Mouse (Mus musculus): Measurements from ENCODE around the gene Spata17. TPM values are rescaled to one million over a fixed set of nuclear protein-coding genes. Genes with fewer than 3 reads are reported as not detected.

Spata17 gene
- polyA plus RNA-seq, 1 experiment, result 144 TPM

- no peaks in the 10 kb centered on the region for H3K4me1 ChIP-seq (ENCODE audit: control insufficient read depth, insufficient read depth, low read length)
- TF ChIP-seq POLR2A (IDR thresholded peaks at IDR 0.05; ENCODE audit: control insufficient read depth, low read depth, low read length) (no peak), CTCF (IDR thresholded peaks at IDR 0.05; ENCODE audit: control insufficient read depth, insufficient read depth, insufficient replicate concordance, low read depth, low read length) (no peak)
- H3K27me3 ChIP-seq (ENCODE audit: control insufficient read depth, insufficient read depth, low read length), result no peaks in the 10 kb centered on the region
- no peak overlapping the region for H3K4me3 ChIP-seq (ENCODE audit: control insufficient read depth, low read depth, low read length)
- H3K27ac ChIP-seq (ENCODE audit: control insufficient read depth, insufficient read depth, low read depth, low read length), result no peak overlapping the region
- H3K36me3 ChIP-seq (ENCODE audit: control insufficient read depth, insufficient read depth, low read length), result no peaks in the 10 kb centered on the region
Observed at GRCm38 (mm10) chr1:187008236-187008635, 207.0 kb downstream of the Spata17 start.

GRCm38 (mm10) chr1:187006227-187006925 is 208.9 kb downstream of the Spata17 start:
- TF ChIP-seq CTCF (IDR thresholded peaks at IDR 0.05; ENCODE audit: control insufficient read depth, insufficient read depth, insufficient replicate concordance, low read depth, low read length) (no peak), POLR2A (IDR thresholded peaks at IDR 0.05; ENCODE audit: control insufficient read depth, low read depth, low read length) (no peak)
- Histone ChIP-seq H3K4me1 (ENCODE audit: control insufficient read depth, insufficient read depth, low read length) (no peaks in the 10 kb centered on the region), H3K27me3 (ENCODE audit: control insufficient read depth, insufficient read depth, low read length) (no peaks in the 10 kb centered on the region), H3K36me3 (ENCODE audit: control insufficient read depth, insufficient read depth, low read length) (no peaks in the 10 kb centered on the region), H3K4me3 (ENCODE audit: control insufficient read depth, low read depth, low read length) (no peak overlapping the region), H3K27ac (ENCODE audit: control insufficient read depth, insufficient read depth, low read depth, low read length) (no peak overlapping the region)

DNA sequence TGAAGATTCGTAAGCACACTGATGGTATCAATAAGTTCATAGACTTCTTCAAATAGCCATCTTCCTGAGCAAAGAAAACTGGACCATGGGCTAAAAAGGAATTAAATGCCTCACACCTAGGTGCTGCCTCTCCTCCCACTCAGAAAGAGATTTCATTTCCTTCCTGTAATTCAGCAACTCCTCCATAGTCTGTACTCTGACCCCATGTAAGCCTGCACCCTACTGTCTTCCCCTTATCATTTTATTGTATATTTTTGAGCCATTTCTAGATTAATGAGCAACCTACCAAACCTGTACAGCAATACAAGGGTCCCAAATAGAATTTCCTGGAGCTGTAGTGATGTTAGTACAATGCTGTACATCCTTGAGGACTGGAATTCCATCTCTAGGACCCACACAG is 211.0 kb downstream of the Spata17 start:
- H3K27ac ChIP-seq (ENCODE audit: control insufficient read depth, insufficient read depth, low read depth, low read length), result no peak overlapping the region

GRCm38 (mm10) chr1:187003441-187003861 is 211.8 kb downstream of the Spata17 start:
- Histone ChIP-seq H3K27me3 (ENCODE audit: control insufficient read depth, insufficient read depth, low read length) (no peaks in the 10 kb centered on the region), H3K4me3 (ENCODE audit: control insufficient read depth, low read depth, low read length) (no peak overlapping the region), H3K36me3 (ENCODE audit: control insufficient read depth, insufficient read depth, low read length) (no peaks in the 10 kb centered on the region), H3K4me1 (ENCODE audit: control insufficient read depth, insufficient read depth, low read length) (no peaks in the 10 kb centered on the region), H3K27ac (ENCODE audit: control insufficient read depth, insufficient read depth, low read depth, low read length) (no peak overlapping the region)
- TF ChIP-seq POLR2A (IDR thresholded peaks at IDR 0.05; ENCODE audit: control insufficient read depth, low read depth, low read length) (no peak), CTCF (IDR thresholded peaks at IDR 0.05; ENCODE audit: control insufficient read depth, insufficient read depth, insufficient replicate concordance, low read depth, low read length) (no peak)

More for the DNA sequence above, 211.0 kb downstream of the Spata17 start:
- TF ChIP-seq CTCF (IDR thresholded peaks at IDR 0.05; ENCODE audit: control insufficient read depth, insufficient read depth, insufficient replicate concordance, low read depth, low read length), result no peak
- TF ChIP-seq POLR2A (IDR thresholded peaks at IDR 0.05; ENCODE audit: control insufficient read depth, low read depth, low read length), result no peak
- Histone ChIP-seq H3K27me3 (ENCODE audit: control insufficient read depth, insufficient read depth, low read length) (no peaks in the 10 kb centered on the region), H3K4me1 (ENCODE audit: control insufficient read depth, insufficient read depth, low read length) (no peaks in the 10 kb centered on the region), H3K36me3 (ENCODE audit: control insufficient read depth, insufficient read depth, low read length) (no peaks in the 10 kb centered on the region), H3K4me3 (ENCODE audit: control insufficient read depth, low read depth, low read length) (no peak overlapping the region)

DNA sequence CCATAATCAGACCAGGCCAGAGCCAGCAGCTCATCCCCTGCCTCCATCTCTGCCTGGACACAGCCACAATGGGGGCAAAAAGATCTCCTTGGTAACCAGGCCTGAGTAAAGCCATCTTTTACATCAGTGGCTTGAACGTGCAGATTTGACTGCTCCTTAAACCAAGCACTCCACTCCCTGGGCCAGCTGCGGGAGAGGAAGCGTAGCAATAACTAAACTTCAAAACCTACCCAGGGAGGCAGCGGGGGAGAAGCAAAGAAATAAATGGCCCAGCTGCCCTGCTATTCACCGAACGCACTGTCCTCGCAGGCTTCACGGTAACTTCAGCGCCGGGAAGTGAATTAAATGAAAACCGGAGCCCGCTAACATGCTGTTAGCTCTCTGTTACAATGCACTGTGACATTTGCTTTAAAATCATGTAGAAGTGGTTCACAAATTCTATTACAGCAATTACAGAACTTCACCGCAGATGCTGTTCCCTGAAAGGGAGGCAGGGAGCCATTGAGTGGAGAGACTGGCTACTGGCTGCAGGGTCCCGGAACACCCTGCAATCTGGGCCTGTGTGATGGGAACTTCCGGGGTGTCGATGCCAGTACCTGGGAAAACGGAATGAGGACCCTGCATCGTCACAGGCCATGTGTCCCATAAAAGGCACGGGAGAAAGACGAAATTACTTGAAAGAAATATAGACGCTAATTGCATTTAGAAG is 217.5 kb downstream of the Spata17 start:
- TF ChIP-seq POLR2A (IDR thresholded peaks at IDR 0.05; ENCODE audit: control insufficient read depth, low read depth, low read length), result no peak
- no peak for TF ChIP-seq CTCF (IDR thresholded peaks at IDR 0.05; ENCODE audit: control insufficient read depth, insufficient read depth, insufficient replicate concordance, low read depth, low read length)
- H3K36me3 ChIP-seq (ENCODE audit: control insufficient read depth, insufficient read depth, low read length), result no peaks in the 10 kb centered on the region
- peaks cover 3% of the 10 kb centered on the region for H3K4me1 ChIP-seq (ENCODE audit: control insufficient read depth, insufficient read depth, low read length)
- no peak overlapping the region for H3K4me3 ChIP-seq (ENCODE audit: control insufficient read depth, low read depth, low read length)
- no peaks in the 10 kb centered on the region for H3K27me3 ChIP-seq (ENCODE audit: control insufficient read depth, insufficient read depth, low read length)
- H3K27ac ChIP-seq (ENCODE audit: control insufficient read depth, insufficient read depth, low read depth, low read length), result no peak overlapping the region

Other genes starting within 250 kb of the Spata17 start
- 68.2 and 77.4 TPM in 2 replicates for gene D1Pas1, start 248.0 kb downstream of the Spata17 start, polyA plus RNA-seq (2012; rRNA removed)
- gene Gpatch2, start within 50 bp of the Spata17 start, polyA plus RNA-seq (2012; rRNA removed), result 30.8 and 31.9 TPM in 2 replicates

Data from testis, adult 2 months (tissue).